Mouse (Mus musculus) thymus, postnatal 0 days (tissue): Measurements from ENCODE around the gene Rmnd5b. TPM values are rescaled to one million over a fixed set of nuclear protein-coding genes. Genes with fewer than 3 reads are reported as not detected.
A peak's percentile ranks its signal among the peaks of the same experiment; 100 is the strongest.
"Not testable (repeated sequence)": the region's sequence is repeated elsewhere in the genome, so short reads cannot be mapped to it uniquely, and the experiment has no call there.

Source experiments
- DNase-seq: peaks from one replicate; pipeline ENCODE4 v3.0.0-alpha.2; 2015; ENCODE audit warnings: low spot score
- polyA plus RNA-seq: library from polyadenylated mRNA; unstranded; fragments of >200 nt; fragmentation: Nextera tagmentation; extraction: Ambion mirVana; gene quantifications from 2 replicates; pipeline ENCODE4 v1.2.1, GENCODE M21; 2015

Rmnd5b gene
- polyA plus RNA-seq, 1 experiment from 2014 or later, result 66.1 TPM

GRCm38 (mm10) chr11:51622971-51623491, 12.7 kb downstream of the Rmnd5b start:
- DNase-seq, result no peak

GRCm38 (mm10) chr11:51621776-51622175, 13.9 kb downstream of the Rmnd5b start:
- DNase-seq, result no peak

- DNase-seq, result no peak
These were observed 15.6 kb downstream of the Rmnd5b start for GRCm38 (mm10) chr11:51620084-51620483.

- peak; percentile 92 for DNase-seq
These were observed 16.2 kb downstream of the Rmnd5b start, which contains the start of gene Nhp2 for GRCm38 (mm10) chr11:51619409-51620060. Gene Nhp2, plus strand, starts transcription at chr11:51619735.

GRCm38 (mm10) chr11:51618894-51619408, 16.7 kb downstream of the Rmnd5b start:
- no peak for DNase-seq

GRCm38 (mm10) chr11:51617693-51618092, 18.0 kb downstream of the Rmnd5b start:
- peak; percentile 82 for DNase-seq

- DNase-seq, result not testable (repeated sequence)
These were observed 19.6 kb downstream of the Rmnd5b start for GRCm38 (mm10) chr11:51616113-51616512.

- peak; percentile 79 for DNase-seq
These were observed 20.1 kb downstream of the Rmnd5b start for GRCm38 (mm10) chr11:51615601-51616000.

GRCm38 (mm10) chr11:51615129-51615528, 20.6 kb downstream of the Rmnd5b start:
- DNase-seq, result no peak

- no peak for DNase-seq
These were observed 21.4 kb downstream of the Rmnd5b start for GRCm38 (mm10) chr11:51614256-51614655.

- DNase-seq, result not testable (repeated sequence)
These were observed 25.8 kb downstream of the Rmnd5b start for GRCm38 (mm10) chr11:51609940-51610339.

GRCm38 (mm10) chr11:51609266-51609909, 26.3 kb downstream of the Rmnd5b start:
- DNase-seq, result peak; percentile 46

GRCm38 (mm10) chr11:51607096-51607738, 28.5 kb downstream of the Rmnd5b start:
- no peak for DNase-seq

GRCm38 (mm10) chr11:51606447-51607095, 29.1 kb downstream of the Rmnd5b start, which contains the start of gene Hnrnpab:
Gene Hnrnpab, minus strand, starts transcription at chr11:51606847.
- peak; percentile 98 for DNase-seq

GRCm38 (mm10) chr11:51605602-51606446, 29.9 kb downstream of the Rmnd5b start:
- peak; percentile 88 for DNase-seq

GRCm38 (mm10) chr11:51602253-51602652, 33.4 kb downstream of the Rmnd5b start:
- no peak for DNase-seq

- DNase-seq, result no peak
These were observed 38.1 kb downstream of the Rmnd5b start for GRCm38 (mm10) chr11:51597553-51597952.

GRCm38 (mm10) chr11:51595459-51596083, 40.1 kb downstream of the Rmnd5b start:
- no peak for DNase-seq

GRCm38 (mm10) chr11:51594715-51595350, 40.9 kb downstream of the Rmnd5b start:
- DNase-seq, result no peak
